Mouse (Mus musculus): ENCODE measurements at regions not wholly inside any gene's neighbourhood (a gene's known extent, or its start where the extent isn't known, plus 50 kb on each side); places are given as distances from the start of the nearest gene placed in this dataset.

GRCm38 (mm10) chr12:106282491-106283106 lies 272.6 kb downstream of the Vrk1 start:
- 62% methylated on average over 16 of the region's 16 CpGs for WGBS
- H3K4me2 ChIP-seq: no peak overlapping the region
- no peaks in the 10 kb centered on the region for H3K4me1 ChIP-seq (replicated peaks)
- no peaks in the 10 kb centered on the region for H3K36me3 ChIP-seq
- no peak overlapping the region for H3K9ac ChIP-seq
- H3K27me3 ChIP-seq: no peaks in the 10 kb centered on the region
- H3K4me3 ChIP-seq: no peak overlapping the region
- H3K27ac ChIP-seq: no peak overlapping the region
- no peaks in the 10 kb centered on the region for H3K9me3 ChIP-seq (replicated peaks)
- ATAC-seq (replicated peaks; ENCODE audit: insufficient number of reproducible peaks, insufficient read depth, low FRiP score, low read depth): no peak

- Histone ChIP-seq H3K4me1 (replicated peaks) (no peaks in the 10 kb centered on the region), H3K4me2 (no peak overlapping the region), H3K27ac (no peak overlapping the region), H3K9ac (no peak overlapping the region), H3K4me3 (no peak overlapping the region), H3K36me3 (no peaks in the 10 kb centered on the region), H3K27me3 (no peaks in the 10 kb centered on the region), H3K9me3 (replicated peaks) (no peaks in the 10 kb centered on the region)
- no peak for ATAC-seq (replicated peaks; ENCODE audit: insufficient number of reproducible peaks, insufficient read depth, low FRiP score, low read depth)
- 67% methylated on average over 8 of the region's 8 CpGs for WGBS
Measured at GRCm38 (mm10) chr12:106284814-106285213, 274.8 kb downstream of the Vrk1 start.

GRCm38 (mm10) chr12:106288791-106289515 lies 278.9 kb downstream of the Vrk1 start:
- Histone ChIP-seq H3K36me3 (no peaks in the 10 kb centered on the region), H3K27me3 (no peaks in the 10 kb centered on the region), H3K4me2 (no peak overlapping the region), H3K4me1 (replicated peaks) (no peaks in the 10 kb centered on the region), H3K9me3 (replicated peaks) (no peaks in the 10 kb centered on the region), H3K27ac (no peak overlapping the region), H3K4me3 (no peak overlapping the region), H3K9ac (no peak overlapping the region)
- no peak for ATAC-seq (replicated peaks; ENCODE audit: insufficient number of reproducible peaks, insufficient read depth, low FRiP score, low read depth)
- WGBS: 63% methylated on average over 23 of the region's 23 CpGs

GRCm38 (mm10) chr12:106291476-106292046 lies 281.5 kb downstream of the Vrk1 start:
- Histone ChIP-seq H3K4me2 (no peak overlapping the region), H3K27me3 (no peaks in the 10 kb centered on the region), H3K4me1 (replicated peaks) (no peaks in the 10 kb centered on the region), H3K4me3 (no peak overlapping the region), H3K9me3 (replicated peaks) (no peaks in the 10 kb centered on the region), H3K9ac (no peak overlapping the region), H3K27ac (no peak overlapping the region), H3K36me3 (no peaks in the 10 kb centered on the region)
- no peak for ATAC-seq (replicated peaks; ENCODE audit: insufficient number of reproducible peaks, insufficient read depth, low FRiP score, low read depth)
- 56% methylated on average over 15 of the region's 15 CpGs for WGBS

GRCm38 (mm10) chr12:106293117-106293516 lies 283.1 kb downstream of the Vrk1 start:
- H3K9me3 ChIP-seq (replicated peaks): no peaks in the 10 kb centered on the region

GRCm38 (mm10) chr12:106295596-106295995 lies 285.6 kb downstream of the Vrk1 start:
- Histone ChIP-seq H3K9ac (no peak overlapping the region), H3K27me3 (no peaks in the 10 kb centered on the region), H3K4me3 (no peak overlapping the region), H3K27ac (no peak overlapping the region), H3K4me2 (no peak overlapping the region), H3K9me3 (replicated peaks) (no peaks in the 10 kb centered on the region), H3K36me3 (no peaks in the 10 kb centered on the region), H3K4me1 (replicated peaks) (no peaks in the 10 kb centered on the region)
- WGBS: 51% methylated on average over 7 of the region's 7 CpGs
- ATAC-seq (replicated peaks; ENCODE audit: insufficient number of reproducible peaks, insufficient read depth, low FRiP score, low read depth): no peak

More at GRCm38 (mm10) chr12:106293117-106293516, 283.1 kb downstream of the Vrk1 start:
- Histone ChIP-seq H3K36me3 (no peaks in the 10 kb centered on the region), H3K4me2 (no peak overlapping the region), H3K27me3 (no peaks in the 10 kb centered on the region), H3K9ac (no peak overlapping the region), H3K4me1 (replicated peaks) (no peaks in the 10 kb centered on the region), H3K4me3 (no peak overlapping the region), H3K27ac (no peak overlapping the region)
- ATAC-seq (replicated peaks; ENCODE audit: insufficient number of reproducible peaks, insufficient read depth, low FRiP score, low read depth): no peak
- 61% methylated on average over 5 of the region's 5 CpGs for WGBS

GRCm38 (mm10) chr12:106302617-106303016 lies 292.6 kb downstream of the Vrk1 start:
- Histone ChIP-seq H3K4me2 (no peak overlapping the region), H3K4me1 (replicated peaks) (no peaks in the 10 kb centered on the region), H3K9ac (no peak overlapping the region), H3K27ac (no peak overlapping the region), H3K27me3 (peaks cover 2% of the 10 kb centered on the region; the same call in 1 of the 2 replicates), H3K36me3 (no peaks in the 10 kb centered on the region), H3K9me3 (replicated peaks) (no peaks in the 10 kb centered on the region), H3K4me3 (no peak overlapping the region)
- ATAC-seq (replicated peaks; ENCODE audit: insufficient number of reproducible peaks, insufficient read depth, low FRiP score, low read depth): no peak
- WGBS: 47% methylated on average over 8 of the region's 8 CpGs

GRCm38 (mm10) chr12:106308291-106308955 lies 298.4 kb downstream of the Vrk1 start:
- Histone ChIP-seq H3K9me3 (replicated peaks) (no peaks in the 10 kb centered on the region), H3K4me3 (no peak overlapping the region), H3K27me3 (peaks cover 4% of the 10 kb centered on the region; the same call in 1 of the 2 replicates), H3K4me2 (no peak overlapping the region), H3K4me1 (replicated peaks) (peaks cover 2% of the 10 kb centered on the region; the same call in 1 of the 2 replicates), H3K9ac (no peak overlapping the region), H3K27ac (no peak overlapping the region), H3K36me3 (no peaks in the 10 kb centered on the region)
- 65% methylated on average over 12 of the region's 12 CpGs for WGBS
- ATAC-seq (replicated peaks; ENCODE audit: insufficient number of reproducible peaks, insufficient read depth, low FRiP score, low read depth): no peak

- H3K9me3 ChIP-seq (replicated peaks): no peaks in the 10 kb centered on the region
- no peak overlapping the region for H3K4me2 ChIP-seq
- peaks cover 4% of the 10 kb centered on the region; the same call in 1 of the 2 replicates for H3K27me3 ChIP-seq
- H3K9ac ChIP-seq: no peak overlapping the region
- 74% methylated on average over 25 of the region's 25 CpGs for WGBS
- no peak for ATAC-seq (replicated peaks; ENCODE audit: insufficient number of reproducible peaks, insufficient read depth, low FRiP score, low read depth)
- no peaks in the 10 kb centered on the region for H3K36me3 ChIP-seq
- peaks cover 2% of the 10 kb centered on the region; the same call in 1 of the 2 replicates for H3K4me1 ChIP-seq (replicated peaks)
- no peak overlapping the region for H3K4me3 ChIP-seq
- H3K27ac ChIP-seq: no peak overlapping the region
Measured at GRCm38 (mm10) chr12:106308956-106309610, 299.1 kb downstream of the Vrk1 start.

GRCm38 (mm10) chr12:106310171-106310570 lies 300.1 kb downstream of the Vrk1 start:
- 45% methylated on average over 6 of the region's 6 CpGs for WGBS
- Histone ChIP-seq H3K4me2 (peak overlapping the region; percentile 82), H3K4me1 (replicated peaks) (peaks cover 2% of the 10 kb centered on the region; the same call in 1 of the 2 replicates), H3K27me3 (peaks cover 4% of the 10 kb centered on the region; the same call in 1 of the 2 replicates), H3K9ac (no peak overlapping the region), H3K36me3 (no peaks in the 10 kb centered on the region), H3K9me3 (replicated peaks) (no peaks in the 10 kb centered on the region), H3K4me3 (peak overlapping the region; percentile 53), H3K27ac (no peak overlapping the region)
- ATAC-seq (replicated peaks; ENCODE audit: insufficient number of reproducible peaks, insufficient read depth, low FRiP score, low read depth): no peak
